Mouse (Mus musculus): ENCODE results near the gene Hes2.
A peak's percentile ranks its signal among the peaks of the same experiment; 100 is the strongest.

Gene Hes2

GRCm38 (mm10) chr4:152131809-152132771, 26.6 kb upstream of the Hes2 start:
- no peak for DNase-seq (ENCODE audit: inconsistent age in 2 of 2, low spot score in 1 of 2)

- DNase-seq (ENCODE audit: inconsistent age in 2 of 2, low spot score in 1 of 2), result no peak
These were observed 25.9 kb upstream of the Hes2 start for GRCm38 (mm10) chr4:152132772-152133169.

- DNase-seq (ENCODE audit: inconsistent age in 2 of 2, low spot score in 1 of 2), result no peak
These were observed 25.5 kb upstream of the Hes2 start for GRCm38 (mm10) chr4:152133213-152133612.

- DNase-seq (ENCODE audit: inconsistent age in 2 of 2, low spot score in 1 of 2), result peak in 1 of 2 experiments; percentile 73
These were observed 24.2 kb upstream of the Hes2 start for GRCm38 (mm10) chr4:152134507-152134906.

- DNase-seq (ENCODE audit: inconsistent age in 2 of 2, low spot score in 1 of 2), result no peak
These were observed 23.3 kb upstream of the Hes2 start for GRCm38 (mm10) chr4:152135363-152135762.

GRCm38 (mm10) chr4:152136112-152136875, 22.4 kb upstream of the Hes2 start:
- peak in 1 of 2 experiments; percentile 63 for DNase-seq (ENCODE audit: inconsistent age in 2 of 2, low spot score in 1 of 2)

- no peak for DNase-seq (ENCODE audit: inconsistent age in 2 of 2, low spot score in 1 of 2)
These were observed 21.8 kb upstream of the Hes2 start for GRCm38 (mm10) chr4:152136876-152137250.

- peak; percentile 93 to 97 for DNase-seq (ENCODE audit: inconsistent age in 2 of 2, low spot score in 1 of 2)
These were observed 20.0 kb upstream of the Hes2 start for GRCm38 (mm10) chr4:152138497-152139260.

GRCm38 (mm10) chr4:152140441-152140840, 18.2 kb upstream of the Hes2 start:
- DNase-seq (ENCODE audit: inconsistent age in 2 of 2, low spot score in 1 of 2), result peak; percentile 49 to 83

- DNase-seq (ENCODE audit: inconsistent age in 2 of 2, low spot score in 1 of 2), result no peak
These were observed 17.0 kb upstream of the Hes2 start for GRCm38 (mm10) chr4:152141521-152142135.

- DNase-seq (ENCODE audit: inconsistent age in 2 of 2, low spot score in 1 of 2), result no peak
These were observed 15.0 kb upstream of the Hes2 start for GRCm38 (mm10) chr4:152143632-152144031.

GRCm38 (mm10) chr4:152145473-152145872, 13.2 kb upstream of the Hes2 start:
- no peak for DNase-seq (ENCODE audit: inconsistent age in 2 of 2, low spot score in 1 of 2)

GRCm38 (mm10) chr4:152146033-152146827, 12.4 kb upstream of the Hes2 start:
- DNase-seq (ENCODE audit: inconsistent age in 2 of 2, low spot score in 1 of 2), result no peak

- no peak for DNase-seq (ENCODE audit: inconsistent age in 2 of 2, low spot score in 1 of 2)
These were observed 8.1 kb upstream of the Hes2 start for GRCm38 (mm10) chr4:152150546-152150945.

- DNase-seq (ENCODE audit: inconsistent age in 2 of 2, low spot score in 1 of 2), result peak in 1 of 2 experiments; percentile 47
These were observed 7.2 kb upstream of the Hes2 start for GRCm38 (mm10) chr4:152151451-152151965.

GRCm38 (mm10) chr4:152151966-152152544, 6.6 kb upstream of the Hes2 start, which contains the start of gene Espn:
Gene Espn, minus strand, starts transcription at chr4:152152371.
- DNase-seq (ENCODE audit: inconsistent age in 2 of 2, low spot score in 1 of 2), result peak; percentile 78 to 88

GRCm38 (mm10) chr4:152153771-152154177, 4.9 kb upstream of the Hes2 start:
- DNase-seq (ENCODE audit: inconsistent age in 2 of 2, low spot score in 1 of 2), result peak; percentile 82 to 92

- DNase-seq (ENCODE audit: inconsistent age in 2 of 2, low spot score in 1 of 2), result no peak
These were observed 3.6 kb upstream of the Hes2 start for GRCm38 (mm10) chr4:152155019-152155418.

Measured in adrenal gland, adult (tissue).